Comparison of ENCODE assay signal across 16 mouse cellular contexts in the genomic region with DNA sequence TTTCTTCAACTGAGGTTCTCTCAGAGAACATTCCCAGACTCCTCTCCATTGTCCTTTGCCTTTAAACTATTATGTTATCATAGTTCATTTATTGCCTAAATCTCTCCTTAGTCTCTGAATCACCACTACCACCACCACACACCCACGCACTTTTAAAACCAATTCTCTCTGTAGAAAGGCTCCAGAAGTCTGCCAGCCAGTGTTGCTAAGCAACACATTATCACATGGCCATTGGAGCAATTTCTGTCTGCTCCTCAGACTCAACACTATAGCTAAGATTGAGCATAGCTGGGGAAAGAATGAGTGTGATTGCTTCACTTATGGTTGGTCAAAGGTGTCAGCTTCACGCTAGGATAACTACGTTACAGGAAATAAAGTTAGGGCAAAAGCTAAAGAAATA. TPM values are rescaled to one million over a fixed set of nuclear protein-coding genes. Genes with fewer than 3 reads are reported as not detected.
A peak's percentile ranks its signal among the peaks of the same experiment; 100 is the strongest.
DNase-seq lines count a peak whose midpoint lies in the region; ATAC-seq lines count a peak whose summit lies in the region.
"Had no signal": no experiment of that assay in that cellular context is flagged by ENCODE, and none has a peak within 500 bp of the region (broad histone marks: within the 10 kb centered on the region; RNA-seq: fewer than 3 reads in every experiment).

No protein-coding gene starts in this region.

- no peak overlapping the region for H3K4me3 ChIP-seq in midbrain, embryonic 16.5 days (ENCODE audit: low read depth, low read length)
- H3K4me3 ChIP-seq in midbrain, embryonic 13.5 days (replicated peaks) = no peak overlapping the region
- H3K4me3 ChIP-seq: limb, embryonic 15.5 days had no signal

- no peak overlapping the region for H3K9ac ChIP-seq in midbrain, embryonic 16.5 days (ENCODE audit: low read depth, low read length)
- no peak overlapping the region for H3K9ac ChIP-seq in midbrain, embryonic 13.5 days (replicated peaks)
- H3K9ac ChIP-seq: limb, embryonic 15.5 days had no signal

- 54% methylated on average over 3 of the region's 3 CpGs for WGBS in midbrain, embryonic 16.5 days
- 54% methylated on average over 3 of the region's 3 CpGs for WGBS in midbrain, embryonic 13.5 days

- H3K4me1 ChIP-seq in midbrain, embryonic 16.5 days (ENCODE audit: control insufficient read depth, insufficient read depth, low read length) = no peaks in the 10 kb centered on the region
- H3K4me1 ChIP-seq in midbrain, embryonic 13.5 days (replicated peaks) = no peaks in the 10 kb centered on the region
- H3K4me1 ChIP-seq: limb, embryonic 15.5 days had no signal

- DNase-seq in embryo, embryonic 10.5 days (ENCODE audit: low spot score) = peak; percentile 6
- no peak for DNase-seq in embryo, embryonic 11 days
- DNase-seq in layer of hippocampus, postnatal 36 days = peak; percentile 3 to 15
- peak; percentile 69 for DNase-seq in telencephalon, adult 2 months (ENCODE audit: low read depth, low spot score)
- DNase-seq in cerebellum, postnatal 25 days = no peak
- DNase-seq: adrenal gland, postnatal 36 days; cerebellum, adult 9-11 months; lung, postnatal 14 days had no signal

- no peaks in the 10 kb centered on the region for H3K27me3 ChIP-seq in midbrain, embryonic 16.5 days (ENCODE audit: control insufficient read depth, insufficient read depth, low read depth, low read length)
- no peaks in the 10 kb centered on the region for H3K27me3 ChIP-seq in midbrain, embryonic 13.5 days
- H3K27me3 ChIP-seq: limb, embryonic 15.5 days had no signal

- peak; percentile 89 for ATAC-seq in midbrain, embryonic 16.5 days
- no peak for ATAC-seq in midbrain, embryonic 13.5 days
- ATAC-seq in erythroid progenitor cell, adult 5-6 weeks (replicated peaks; ENCODE audit: low FRiP score, poor library complexity, severe bottlenecking) = no peak
- ATAC-seq: Patski had no signal

- no peak overlapping the region for H3K4me2 ChIP-seq in midbrain, embryonic 16.5 days (ENCODE audit: low read length)
- no peak overlapping the region for H3K4me2 ChIP-seq in midbrain, embryonic 13.5 days (replicated peaks)
- H3K4me2 ChIP-seq: limb, embryonic 15.5 days had no signal

- H3K9me3 ChIP-seq in midbrain, embryonic 16.5 days (replicated peaks; ENCODE audit: control insufficient read depth, low read length, poor library complexity, severe bottlenecking) = no peaks in the 10 kb centered on the region
- H3K9me3 ChIP-seq in midbrain, embryonic 13.5 days = no peaks in the 10 kb centered on the region
- H3K9me3 ChIP-seq: limb, embryonic 15.5 days had no signal

- H3K27ac ChIP-seq in midbrain, embryonic 16.5 days (ENCODE audit: low read length) = no peak overlapping the region
- no peak overlapping the region for H3K27ac ChIP-seq in midbrain, embryonic 13.5 days
- H3K27ac ChIP-seq: kidney, postnatal 0 days; limb, embryonic 15.5 days had no signal

- H3K36me3 ChIP-seq in midbrain, embryonic 16.5 days (ENCODE audit: control insufficient read depth, insufficient read depth, low read length) = no peaks in the 10 kb centered on the region
- H3K36me3 ChIP-seq in midbrain, embryonic 13.5 days = no peaks in the 10 kb centered on the region
- H3K36me3 ChIP-seq: limb, embryonic 15.5 days had no signal

RNA-seq across cellular contexts. Expression of gene Trap1a, which starts 59.3 kb away (rescaled TPM):
- polyA plus RNA-seq in midbrain, embryonic 16.5 days (2015; fragmentation: Nextera tagmentation; extraction: Ambion mirVana) = not detected in 2 replicates
- not detected in 2 replicates for polyA plus RNA-seq in midbrain, embryonic 13.5 days (2015; fragmentation: Nextera tagmentation; extraction: Ambion mirVana)
- not detected for total RNA-seq in layer of hippocampus, postnatal 36 days (2021)
- total RNA-seq in erythroid progenitor cell, adult 5-6 weeks (2015; ENCODE audit: low replicate concordance) = not detected in 2 replicates
- not detected in 2 replicates for total RNA-seq in erythroid progenitor cell, adult 5-6 weeks (2017; ENCODE audit: low replicate concordance)
- total RNA-seq: adrenal gland, postnatal 36 days; heart, postnatal 25 days had no signal
- polyA plus RNA-seq: gonadal fat pad, adult 2 months; kidney, postnatal 0 days; limb, embryonic 15.5 days; Patski had no signal

Comparison
In these comparisons a context has a peak if more than half of its experiments do, and no peak if none do; other contexts are left out.
1. DNase-seq: peak in embryo, embryonic 10.5 days (single experiment), layer of hippocampus, postnatal 36 days (2 of 2) and telencephalon, adult 2 months (single experiment); none in embryo, embryonic 11 days (single experiment) and cerebellum, postnatal 25 days (0 of 2).